Mouse (Mus musculus) granulocyte monocyte progenitor cell, adult 5-6 weeks (primary cell): ENCODE measurements at regions not wholly inside any gene's neighbourhood (a gene's known extent, or its start where the extent isn't known, plus 50 kb on each side); places are given as distances from the start of the nearest gene placed in this dataset.

Source experiments
- ATAC-seq: replicated peaks from 2 replicates; pipeline ENCODE4 v1.8.0; 2016; ENCODE audit warnings: mild to moderate bottlenecking, moderate TSS enrichment, inconsistent platforms; ENCODE audit not compliant: poor library complexity, severe bottlenecking

DNA sequence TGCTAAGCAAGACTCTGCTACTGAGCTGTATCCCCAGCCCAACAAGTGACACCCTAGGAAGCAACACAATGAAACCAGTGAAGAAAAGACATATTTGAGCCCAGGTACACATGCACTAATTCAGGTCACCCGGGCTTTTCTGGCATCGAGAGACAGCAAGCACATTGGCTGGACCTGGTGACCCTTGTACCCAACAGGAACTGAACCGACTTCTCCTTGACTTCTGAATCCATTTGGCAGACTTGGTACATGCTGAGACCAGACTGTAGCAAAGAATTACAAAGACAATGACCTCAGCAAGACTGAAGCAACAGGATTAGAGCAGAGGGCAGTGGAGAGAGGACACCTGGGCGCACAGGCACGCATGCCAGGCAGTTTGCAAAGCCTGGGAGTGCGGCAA lies 79.1 kb downstream of the Sema4f start:
- ATAC-seq = no peak

- ATAC-seq = no peak
These were observed 82.0 kb upstream of the Hk2 start for GRCm38 (mm10) chr6:82856218-82856617.

GRCm38 (mm10) chr6:82855401-82855800 lies 81.1 kb upstream of the Hk2 start:
- no peak for ATAC-seq

DNA sequence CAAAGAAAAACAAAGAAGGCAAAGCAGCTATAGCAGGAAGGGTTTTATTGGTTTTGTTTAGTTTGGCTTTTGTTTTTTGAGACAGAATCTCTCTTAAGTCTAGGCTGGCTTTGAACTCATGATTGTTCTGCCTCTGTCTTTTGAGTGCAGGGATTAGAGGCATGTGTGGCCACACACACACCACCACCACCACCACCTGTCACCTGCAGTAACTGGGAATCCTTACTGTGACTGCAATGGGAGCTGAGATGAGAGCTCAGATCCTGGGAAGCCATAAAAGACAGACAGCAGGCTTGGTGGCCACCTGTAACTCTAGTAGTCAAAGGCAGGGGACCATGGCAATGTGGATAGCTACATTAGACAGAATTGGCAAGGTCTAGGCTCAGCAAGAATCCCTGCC lies 80.5 kb upstream of the Hk2 start:
- no peak for ATAC-seq

- no peak for ATAC-seq
These were observed 80.1 kb upstream of the Hk2 start for GRCm38 (mm10) chr6:82854338-82854737.

DNA sequence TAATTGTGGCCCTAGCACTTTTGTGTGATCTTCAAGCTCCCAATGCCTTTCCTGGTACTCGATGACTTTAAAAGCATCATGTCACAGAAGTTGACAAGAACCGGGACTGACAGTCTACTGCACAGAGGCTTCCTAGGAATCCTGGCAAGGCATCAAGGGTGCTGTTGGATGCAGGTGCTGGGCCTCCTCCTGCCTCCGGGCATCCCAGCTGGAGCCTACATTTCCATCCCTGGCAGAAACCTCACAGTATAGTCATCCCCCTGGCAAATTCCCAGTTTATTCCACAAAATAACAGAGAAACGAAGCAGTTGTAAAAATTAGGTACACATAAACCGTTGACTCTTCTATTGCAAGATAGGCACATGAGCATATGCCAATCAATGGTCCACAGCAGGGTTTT lies 78.8 kb upstream of the Hk2 start:
- no peak for ATAC-seq

- ATAC-seq = no peak
These were observed 76.3 kb upstream of the Hk2 start for GRCm38 (mm10) chr6:82850556-82850955.

DNA sequence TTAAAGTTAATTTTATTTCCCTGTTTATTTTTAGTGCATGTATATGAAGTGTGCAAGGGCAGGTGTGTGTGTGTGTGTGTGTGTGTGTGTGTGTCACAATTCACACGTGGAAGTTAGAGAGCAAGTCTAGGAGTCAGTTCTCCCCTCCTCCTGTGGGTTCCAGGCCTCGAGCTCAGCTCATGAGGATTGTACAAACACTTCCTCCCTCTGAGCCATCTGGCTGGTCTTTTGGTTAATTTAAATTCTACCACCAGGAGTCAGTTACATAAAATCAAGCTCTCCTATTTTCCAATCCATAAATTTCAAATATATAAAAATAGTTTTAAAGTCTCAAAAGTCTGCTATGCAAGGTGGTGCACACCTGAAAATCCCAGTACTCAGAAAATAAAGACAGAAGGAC lies 73.3 kb upstream of the Hk2 start:
- no peak for ATAC-seq

GRCm38 (mm10) chr6:82846587-82847150 lies 72.4 kb upstream of the Hk2 start:
- ATAC-seq = peak; percentile 79

GRCm38 (mm10) chr6:82844432-82844831 lies 70.2 kb upstream of the Hk2 start:
- ATAC-seq = peak; percentile 51

DNA sequence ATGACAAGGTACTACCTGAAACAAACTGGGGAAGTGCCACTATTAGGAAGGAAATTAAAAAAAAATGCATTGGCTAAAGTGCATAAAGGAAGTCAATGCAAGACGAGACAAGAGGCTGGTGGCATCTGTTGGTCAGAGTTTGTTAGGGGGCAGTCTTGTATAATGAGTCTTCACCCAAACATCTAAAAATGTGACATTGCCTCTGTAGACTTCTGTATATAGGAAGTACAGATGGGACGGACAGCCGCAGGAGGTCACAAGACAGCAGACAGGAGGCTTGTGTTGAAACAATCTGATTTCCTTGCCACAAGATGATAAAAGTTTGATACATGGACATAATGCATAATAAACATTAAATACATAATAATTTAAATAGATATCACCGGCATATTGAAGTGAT lies 69.6 kb upstream of the Hk2 start:
- peak; percentile 65 for ATAC-seq

GRCm38 (mm10) chr6:82837246-82837645 lies 63.0 kb upstream of the Hk2 start:
- ATAC-seq = no peak

DNA sequence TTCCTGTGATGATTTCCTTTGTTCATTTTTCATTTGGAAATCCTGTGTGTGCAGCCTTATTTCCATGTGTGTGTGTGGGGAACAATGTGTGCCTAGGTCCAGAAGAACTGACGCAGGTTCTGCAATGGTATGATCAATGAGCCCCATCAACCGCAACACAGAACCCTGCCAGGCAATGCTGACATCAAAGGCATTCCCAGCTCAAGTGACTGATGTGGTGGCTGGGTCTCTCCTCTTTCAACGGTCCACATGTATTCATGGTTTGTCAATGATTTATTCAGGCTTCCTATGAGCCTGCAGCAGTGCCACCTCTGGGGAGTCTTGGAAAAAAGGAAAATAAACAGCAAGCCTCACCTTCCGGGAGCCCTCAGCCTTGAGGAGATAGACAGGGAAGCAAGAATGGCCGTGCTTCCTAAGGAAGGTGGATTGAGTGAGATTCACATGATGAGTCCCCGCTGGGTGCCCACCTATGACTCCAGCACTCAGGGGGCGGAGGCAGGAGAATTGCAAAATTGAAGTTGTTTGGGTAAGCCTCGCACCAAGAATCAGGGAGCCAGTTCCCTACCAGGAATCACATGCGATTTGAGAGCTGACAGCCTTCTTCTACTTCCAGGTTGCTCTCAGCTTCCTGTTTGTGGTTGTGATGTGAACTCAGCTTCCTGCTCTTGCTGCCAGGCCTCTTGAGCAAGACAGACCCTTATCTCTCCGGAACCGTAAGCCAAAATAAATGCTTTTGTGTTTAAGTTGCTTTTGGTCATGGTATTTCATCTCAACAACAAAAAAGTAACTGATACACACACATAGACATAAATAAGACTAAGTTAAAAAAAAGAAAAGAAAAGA lies 61.2 kb upstream of the Hk2 start:
- peak; percentile 95 for ATAC-seq

DNA sequence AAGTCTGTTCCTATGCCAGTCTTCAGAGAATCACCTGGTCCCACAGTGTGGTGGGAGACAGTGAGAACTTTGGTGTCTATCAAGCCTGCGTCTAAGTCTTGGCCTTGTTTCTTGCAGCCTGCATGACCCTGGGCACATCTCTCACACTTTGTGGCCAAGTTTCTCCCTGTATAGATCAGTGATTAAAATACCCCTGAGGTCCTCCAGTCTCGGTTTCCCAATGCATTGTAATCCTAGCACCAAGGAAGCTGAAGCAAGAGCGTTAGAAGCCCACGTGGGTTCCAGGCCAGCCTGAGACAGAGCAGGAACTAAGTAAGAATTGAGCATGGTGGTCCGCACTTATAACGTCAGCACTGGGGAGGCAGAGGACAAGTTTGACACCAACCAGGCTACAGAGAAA lies 59.6 kb upstream of the Hk2 start:
- no peak for ATAC-seq

DNA sequence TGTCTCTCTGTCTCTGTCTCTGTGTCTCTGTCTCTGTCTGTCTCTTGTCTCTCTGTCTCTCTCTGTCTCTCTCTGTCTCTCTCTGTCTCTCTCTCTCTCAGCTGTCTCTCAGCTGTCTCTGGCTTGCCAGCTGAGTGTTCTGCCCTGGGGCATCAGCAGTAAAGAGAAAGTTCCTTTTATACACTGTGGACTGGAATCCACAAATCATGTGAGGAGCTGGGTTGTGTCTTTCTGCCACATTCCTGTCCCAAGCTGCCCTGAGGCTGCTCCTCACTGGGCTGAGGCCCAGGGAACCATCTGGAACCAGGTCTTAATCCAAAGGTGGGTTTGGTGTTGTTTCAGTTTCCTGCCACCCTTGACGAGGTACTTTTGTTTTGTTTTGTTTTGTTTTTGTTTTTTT lies 57.0 kb upstream of the Hk2 start:
- ATAC-seq = no peak

DNA sequence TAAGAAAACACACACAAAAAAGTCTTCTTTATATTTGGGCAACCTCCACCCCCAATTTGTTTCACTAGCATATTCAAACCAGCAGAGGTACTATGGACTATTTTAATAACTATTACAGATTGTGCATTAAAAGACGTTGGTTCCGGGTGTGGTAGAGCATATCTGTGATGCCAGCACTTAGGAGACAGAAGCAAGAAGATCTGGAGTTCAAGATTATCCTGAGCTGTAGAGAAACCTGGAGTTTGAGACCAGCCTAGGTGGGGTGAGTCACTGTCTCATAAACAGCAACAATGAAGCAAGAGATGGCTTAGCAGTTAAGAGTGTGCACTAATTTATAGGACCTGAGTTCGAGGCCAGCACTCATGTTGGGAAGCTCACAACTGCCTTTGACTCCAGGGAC lies 50.4 kb upstream of the Hk2 start:
- ATAC-seq = no peak

DNA sequence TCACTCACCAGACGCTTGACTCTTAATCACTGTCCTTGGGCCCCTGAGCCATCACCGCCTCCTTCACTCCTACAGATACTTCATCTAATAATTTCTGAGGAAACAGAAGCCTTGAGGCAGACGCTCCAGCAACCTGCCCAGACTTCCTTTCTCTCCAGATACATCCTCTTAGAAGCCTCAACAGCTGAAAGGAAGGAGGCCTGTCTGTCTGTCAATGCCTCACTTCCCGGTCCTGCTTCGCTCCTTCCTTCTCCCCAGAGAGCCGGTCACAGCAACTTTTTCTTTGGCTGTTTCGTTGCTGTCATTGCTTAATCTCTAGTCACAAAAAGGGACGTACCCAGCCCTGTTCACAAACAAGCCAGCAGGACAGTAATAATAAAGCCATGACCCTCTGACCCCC lies 50.0 kb upstream of the Hk2 start:
- ATAC-seq = peak; percentile 83
